Mouse (Mus musculus): ENCODE results near the gene Rnase1. TPM values are rescaled to one million over a fixed set of nuclear protein-coding genes. Genes with fewer than 3 reads are reported as not detected.
"Not testable (repeated sequence)": the region's sequence is repeated elsewhere in the genome, so short reads cannot be mapped to it uniquely, and the experiment has no call there.

Gene Rnase1
- polyA plus RNA-seq, 1 experiment from 2014 or later = 0.70 TPM

GRCm38 (mm10) chr14:51101284-51101683 is 45.3 kb downstream of the Rnase1 start:
- Histone ChIP-seq H3K9me3 (ENCODE audit: low read length) (no peaks in the 10 kb centered on the region), H3K36me3 (ENCODE audit: insufficient read depth, low read length) (no peaks in the 10 kb centered on the region), H3K27ac (ENCODE audit: low read length) (no peak overlapping the region), H3K4me2 (replicated peaks; ENCODE audit: low read depth, low read length) (no peak overlapping the region), H3K27me3 (replicated peaks; ENCODE audit: insufficient read depth, low read length) (no peaks in the 10 kb centered on the region), H3K4me1 (ENCODE audit: insufficient read depth, low read depth, low read length) (no peaks in the 10 kb centered on the region), H3K4me3 (ENCODE audit: low read depth, low read length) (no peak overlapping the region), H3K9ac (replicated peaks; ENCODE audit: low read depth) (no peak overlapping the region)
- no peak for TF ChIP-seq CTCF (IDR thresholded peaks at IDR 0.05)
- ATAC-seq (no peak), DNase-seq (ENCODE audit: low spot score) (no peak)
- WGBS = 62% methylated on average over 9 of the region's 9 CpGs

DNA sequence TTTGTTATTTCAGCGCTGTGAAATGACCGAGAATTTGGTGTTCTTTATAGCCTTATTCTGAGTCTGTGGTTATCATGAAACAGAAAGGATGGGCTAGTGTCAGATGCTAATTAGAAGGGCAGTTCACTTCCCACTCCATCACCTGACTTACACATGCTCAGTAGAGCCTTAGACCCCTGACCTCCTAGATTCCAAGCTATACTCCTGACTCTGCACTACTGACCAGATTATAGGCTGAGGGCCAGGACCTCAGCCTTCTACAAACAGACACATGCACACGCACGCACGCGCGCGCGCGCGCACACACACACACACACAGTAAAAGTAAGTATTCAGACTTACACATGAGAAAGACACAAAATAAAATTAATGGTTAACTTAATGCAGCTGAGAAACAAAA is 47.7 kb downstream of the Rnase1 start:
- TF ChIP-seq EP300 (IDR thresholded peaks at IDR 0.05) (no peak), CTCF (IDR thresholded peaks at IDR 0.05) (no peak)
- WGBS = 92% methylated on average over 11 of the region's 11 CpGs
- H3K27me3 ChIP-seq (replicated peaks; ENCODE audit: insufficient read depth, low read length) = no peaks in the 10 kb centered on the region

GRCm38 (mm10) chr14:51098300-51098699 is 48.3 kb downstream of the Rnase1 start:
- 27% methylated on average over 1 of the region's 1 CpGs for WGBS
- H3K9ac ChIP-seq (replicated peaks; ENCODE audit: low read depth); H3K9me3 ChIP-seq (ENCODE audit: low read length); H3K4me3 ChIP-seq (ENCODE audit: low read depth, low read length); H3K4me1 ChIP-seq (ENCODE audit: insufficient read depth, low read depth, low read length); H3K27me3 ChIP-seq (replicated peaks; ENCODE audit: insufficient read depth, low read length); H3K4me2 ChIP-seq (replicated peaks; ENCODE audit: low read depth, low read length); H3K36me3 ChIP-seq (ENCODE audit: insufficient read depth, low read length); H3K27ac ChIP-seq (ENCODE audit: low read length): not testable (repeated sequence)
- peak; percentile 49 for DNase-seq (ENCODE audit: low spot score)
- TF ChIP-seq CTCF (IDR thresholded peaks at IDR 0.05) = peak; percentile 76
- ATAC-seq = peak; percentile 27

More for the DNA sequence above, 47.7 kb downstream of the Rnase1 start:
- ATAC-seq (no peak), DNase-seq (ENCODE audit: low spot score) (no peak)
- H3K27ac ChIP-seq (ENCODE audit: low read length) = no peak overlapping the region
- H3K9ac ChIP-seq (replicated peaks; ENCODE audit: low read depth) = no peak overlapping the region
- H3K9me3 ChIP-seq (ENCODE audit: low read length) = no peaks in the 10 kb centered on the region
- H3K36me3 ChIP-seq (ENCODE audit: insufficient read depth, low read length) = no peaks in the 10 kb centered on the region
- no peak overlapping the region for H3K4me2 ChIP-seq (replicated peaks; ENCODE audit: low read depth, low read length)
- H3K4me3 ChIP-seq (ENCODE audit: low read depth, low read length) = no peak overlapping the region
- H3K4me1 ChIP-seq (ENCODE audit: insufficient read depth, low read depth, low read length) = no peaks in the 10 kb centered on the region

DNA sequence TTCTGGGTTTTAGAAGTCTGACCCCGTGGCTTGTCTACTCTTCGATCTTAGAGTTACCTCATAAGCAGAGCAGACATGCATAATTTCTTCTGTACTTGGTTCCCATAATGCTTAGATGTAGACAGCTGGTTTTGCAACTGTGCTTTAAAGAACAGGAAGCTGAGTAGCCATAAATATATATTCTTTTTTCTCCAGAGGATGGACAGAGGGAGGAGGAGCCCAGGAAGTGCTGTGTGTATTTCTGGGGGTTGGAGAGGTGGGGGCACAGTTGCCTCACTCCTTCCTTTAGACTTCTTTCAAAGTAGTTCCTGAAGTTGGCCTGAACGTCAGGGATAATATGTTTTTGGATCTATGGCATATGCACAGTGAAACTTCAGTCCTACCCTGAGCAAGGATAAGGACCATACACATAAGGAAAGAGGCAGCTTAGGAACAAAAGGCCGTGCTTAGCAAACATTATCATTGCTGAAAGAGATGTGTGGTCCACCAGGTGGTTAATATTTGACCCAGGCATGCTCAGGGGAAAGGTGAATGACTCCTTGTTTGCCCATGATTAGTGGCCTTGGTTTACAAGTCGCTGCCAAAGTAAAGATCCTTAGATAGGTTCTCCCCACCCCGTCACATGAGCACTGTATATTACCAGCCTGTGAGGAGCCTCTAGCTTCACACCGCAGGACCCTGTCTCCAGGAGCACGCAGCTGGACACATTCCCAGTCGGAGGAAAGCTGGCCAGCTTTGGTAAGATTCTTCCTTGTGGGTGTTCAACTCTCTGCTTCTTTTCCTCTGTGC is 50.7 kb downstream of the Rnase1 start:
- Histone ChIP-seq H3K4me1 (ENCODE audit: insufficient read depth, low read depth, low read length) (no peaks in the 10 kb centered on the region), H3K27me3 (replicated peaks; ENCODE audit: insufficient read depth, low read length) (no peaks in the 10 kb centered on the region), H3K9me3 (ENCODE audit: low read length) (no peaks in the 10 kb centered on the region), H3K4me2 (replicated peaks; ENCODE audit: low read depth, low read length) (0 out of 2 replicates have a peak overlapping the region, but pooled peaks have one; percentile 17), H3K27ac (ENCODE audit: low read length) (no peak overlapping the region), H3K4me3 (ENCODE audit: low read depth, low read length) (no peak overlapping the region), H3K9ac (replicated peaks; ENCODE audit: low read depth) (no peak overlapping the region), H3K36me3 (ENCODE audit: insufficient read depth, low read length) (no peaks in the 10 kb centered on the region)
- TF ChIP-seq CTCF (IDR thresholded peaks at IDR 0.05) = no peak
- 0 out of 2 replicates have a peak, but pooled peaks have one; percentile 23 for TF ChIP-seq EP300 (IDR thresholded peaks at IDR 0.05)
- ATAC-seq = peak; percentile 74
- DNase-seq (ENCODE audit: low spot score) = peak; percentile 74
- 21% methylated on average over 9 of the region's 9 CpGs for WGBS

Other genes with a start within 250 kb of the Rnase1 start
- gene Klhl33, start 249.3 kb downstream of the Rnase1 start, polyA plus RNA-seq (2015; fragmentation: Nextera tagmentation; extraction: Ambion mirVana) = 0.52 and 0.63 TPM in 2 replicates
- gene Osgep, start 221.9 kb downstream of the Rnase1 start, polyA plus RNA-seq (2015; fragmentation: Nextera tagmentation; extraction: Ambion mirVana) = 96.7 and 102 TPM in 2 replicates
- 52.4 and 61.2 TPM in 2 replicates for gene Apex1, start 221.8 kb downstream of the Rnase1 start, polyA plus RNA-seq (2015; fragmentation: Nextera tagmentation; extraction: Ambion mirVana)
- gene Pip4p1, start 215.9 kb downstream of the Rnase1 start, polyA plus RNA-seq (2015; fragmentation: Nextera tagmentation; extraction: Ambion mirVana) = 52.0 and 52.3 TPM in 2 replicates
- gene Pnp, start 215.7 kb downstream of the Rnase1 start, polyA plus RNA-seq (2015; fragmentation: Nextera tagmentation; extraction: Ambion mirVana) = 74.6 and 76.8 TPM in 2 replicates
- not detected in 2 replicates for gene Gm49342, start 202.3 kb downstream of the Rnase1 start, polyA plus RNA-seq (2015; fragmentation: Nextera tagmentation; extraction: Ambion mirVana)
- 0.80 and 1.2 TPM in 2 replicates for gene Pnp2, start 190.8 kb downstream of the Rnase1 start, polyA plus RNA-seq (2015; fragmentation: Nextera tagmentation; extraction: Ambion mirVana)
- gene Rnase10, start 139.0 kb downstream of the Rnase1 start, polyA plus RNA-seq (2015; fragmentation: Nextera tagmentation; extraction: Ambion mirVana) = 0.14 TPM in 1 of 2 replicates, not detected in the other
- gene Rnase9, start 104.9 kb downstream of the Rnase1 start, polyA plus RNA-seq (2015; fragmentation: Nextera tagmentation; extraction: Ambion mirVana) = not detected in 2 replicates
- not detected in 2 replicates for gene Rnase11, start 96.6 kb downstream of the Rnase1 start, polyA plus RNA-seq (2015; fragmentation: Nextera tagmentation; extraction: Ambion mirVana)
- 0.27 and 0.55 TPM in 2 replicates for gene Rnase12, start 89.1 kb downstream of the Rnase1 start, polyA plus RNA-seq (2015; fragmentation: Nextera tagmentation; extraction: Ambion mirVana)
- gene Olfr750, start 72.3 kb downstream of the Rnase1 start, polyA plus RNA-seq (2015; fragmentation: Nextera tagmentation; extraction: Ambion mirVana) = 0.05 and 0.10 TPM in 2 replicates
- 423 and 443 TPM in 2 replicates for gene Rnase4, start 55.7 kb downstream of the Rnase1 start, polyA plus RNA-seq (2015; fragmentation: Nextera tagmentation; extraction: Ambion mirVana)
- gene Ang, start 55.6 kb downstream of the Rnase1 start, polyA plus RNA-seq (2015; fragmentation: Nextera tagmentation; extraction: Ambion mirVana) = 41.5 and 45.4 TPM in 2 replicates
- gene Eddm3b, start 32.4 kb downstream of the Rnase1 start, polyA plus RNA-seq (2015; fragmentation: Nextera tagmentation; extraction: Ambion mirVana) = 0.08 and 0.15 TPM in 2 replicates
- 2.9 and 3.2 TPM in 2 replicates for gene Rnase6, start 22.9 kb downstream of the Rnase1 start, polyA plus RNA-seq (2015; fragmentation: Nextera tagmentation; extraction: Ambion mirVana)
- 0.16 TPM in 1 of 2 replicates, not detected in the other for gene Rnase2b, start 15.5 kb upstream of the Rnase1 start, polyA plus RNA-seq (2015; fragmentation: Nextera tagmentation; extraction: Ambion mirVana)
- not detected in 2 replicates for gene Ang2, start 52.4 kb upstream of the Rnase1 start, polyA plus RNA-seq (2015; fragmentation: Nextera tagmentation; extraction: Ambion mirVana)
- gene Ear14, start 56.6 kb upstream of the Rnase1 start, polyA plus RNA-seq (2015; fragmentation: Nextera tagmentation; extraction: Ambion mirVana) = not detected in 2 replicates
- gene Rnase2a, start 109.3 kb upstream of the Rnase1 start, polyA plus RNA-seq (2015; fragmentation: Nextera tagmentation; extraction: Ambion mirVana) = not detected in 2 replicates
- gene Gm7247, start 215.0 kb upstream of the Rnase1 start, polyA plus RNA-seq (2015; fragmentation: Nextera tagmentation; extraction: Ambion mirVana) = not detected in 2 replicates

All from lung, postnatal 0 days (tissue).